ENCODE assay signal across 8 mouse cellular contexts in the genomic region with DNA sequence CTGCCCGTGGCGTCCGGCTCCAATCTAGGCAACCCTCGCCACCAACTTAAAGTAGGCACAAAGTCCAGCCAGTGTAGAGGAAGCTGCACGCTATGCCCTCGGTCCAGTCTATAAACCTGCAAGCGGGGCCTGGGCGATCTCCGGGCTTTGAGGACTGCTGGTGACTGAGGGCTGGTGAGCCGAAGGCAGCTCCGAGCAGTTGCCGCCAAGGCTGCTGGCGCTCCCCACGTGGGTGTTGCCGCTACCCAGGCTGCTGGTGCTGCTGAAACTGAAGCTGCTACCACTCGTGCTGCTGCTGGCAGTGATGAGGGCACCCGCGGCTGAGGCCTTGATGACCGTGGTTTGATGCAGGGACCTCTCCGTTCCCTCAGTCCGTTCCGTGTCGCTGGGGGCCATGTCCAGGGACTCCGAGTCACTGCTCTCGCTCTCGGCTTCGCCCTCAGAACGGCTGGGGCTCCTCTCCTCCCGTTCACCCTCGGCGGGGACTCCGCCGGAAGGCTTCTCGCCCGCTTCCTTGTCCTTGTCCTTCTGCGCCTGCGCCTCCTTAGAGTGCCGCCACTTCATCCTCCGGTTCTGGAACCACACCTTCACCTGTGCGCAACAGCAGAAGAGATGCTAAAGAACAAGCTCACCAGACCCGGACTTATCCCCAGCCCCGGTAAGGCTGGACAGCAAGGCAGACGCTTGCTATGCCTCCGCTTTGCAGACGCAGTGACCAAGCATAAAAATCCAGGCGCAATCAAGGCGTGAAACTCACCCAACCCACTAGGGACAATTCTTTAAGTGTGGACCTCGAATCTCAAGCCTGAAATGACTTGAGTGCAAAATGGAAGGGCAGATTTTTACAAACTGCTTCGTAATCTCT. TPM values are rescaled to one million over a fixed set of nuclear protein-coding genes. Genes with fewer than 3 reads are reported as not detected.
DNase-seq lines count a peak whose midpoint lies in the region; ATAC-seq and TF ChIP-seq lines count a peak whose summit lies in the region.

No protein-coding gene starts in this region.

- no peak overlapping the region for H3K27ac ChIP-seq in testis, adult 2 months (ENCODE audit: control insufficient read depth, insufficient read depth, low read depth, low read length)
- peak overlapping the region; percentile 60 for H3K27ac ChIP-seq in intestine, embryonic 16.5 days (ENCODE audit: low read length)
- H3K27ac ChIP-seq in midbrain, embryonic 15.5 days: no peak overlapping the region

- no peak for TF ChIP-seq POLR2A in testis, adult 2 months (IDR thresholded peaks at IDR 0.05; ENCODE audit: control insufficient read depth, low read depth, low read length)

- no peaks in the 10 kb centered on the region for H3K36me3 ChIP-seq in testis, adult 2 months (ENCODE audit: control insufficient read depth, insufficient read depth, low read length)
- H3K36me3 ChIP-seq in intestine, embryonic 16.5 days (ENCODE audit: control insufficient read depth, insufficient read depth, low read length): no peaks in the 10 kb centered on the region
- no peaks in the 10 kb centered on the region for H3K36me3 ChIP-seq in midbrain, embryonic 15.5 days (replicated peaks)

- peak overlapping the region; percentile 94 for H3K9ac ChIP-seq in intestine, embryonic 16.5 days (ENCODE audit: low read depth, low read length)
- H3K9ac ChIP-seq in midbrain, embryonic 15.5 days: 0 out of 2 replicates have a peak overlapping the region, but pooled peaks have one; percentile 16

- H3K4me1 ChIP-seq in testis, adult 2 months (ENCODE audit: control insufficient read depth, insufficient read depth, low read length): peaks cover 22% of the 10 kb centered on the region
- H3K4me1 ChIP-seq in intestine, embryonic 16.5 days (ENCODE audit: control insufficient read depth, insufficient read depth, low read length): peaks cover 22% of the 10 kb centered on the region
- H3K4me1 ChIP-seq in midbrain, embryonic 15.5 days: peaks cover 22% of the 10 kb centered on the region

- peak overlapping the region; percentile 68 for H3K4me3 ChIP-seq in testis, adult 2 months (ENCODE audit: control insufficient read depth, low read depth, low read length)
- H3K4me3 ChIP-seq in intestine, embryonic 16.5 days (ENCODE audit: low read length): peak overlapping the region; percentile 73
- H3K4me3 ChIP-seq in midbrain, embryonic 15.5 days: peak overlapping the region; percentile 42

- ATAC-seq in intestine, embryonic 16.5 days: peak; percentile 38
- ATAC-seq in midbrain, embryonic 15.5 days (replicated peaks): peak; percentile 35; the same call in 1 of the 2 replicates

- peaks cover 17% of the 10 kb centered on the region for H3K27me3 ChIP-seq in testis, adult 2 months (ENCODE audit: control insufficient read depth, insufficient read depth, low read length)
- peaks cover 26% of the 10 kb centered on the region for H3K27me3 ChIP-seq in intestine, embryonic 16.5 days (replicated peaks; ENCODE audit: control insufficient read depth, insufficient read depth, low read length)
- H3K27me3 ChIP-seq in midbrain, embryonic 15.5 days (replicated peaks): peaks cover 85% of the 10 kb centered on the region

- WGBS in intestine, embryonic 16.5 days: 5% methylated on average over 49 of the region's 49 CpGs
- 5% methylated on average over 49 of the region's 49 CpGs for WGBS in midbrain, embryonic 15.5 days

- H3K9me3 ChIP-seq in intestine, embryonic 16.5 days (ENCODE audit: control insufficient read depth, low read length): no peaks in the 10 kb centered on the region
- no peaks in the 10 kb centered on the region for H3K9me3 ChIP-seq in midbrain, embryonic 15.5 days

- peak; percentile 65 for DNase-seq in embryo, embryonic 10.5 days (ENCODE audit: low spot score)
- no peak for DNase-seq in embryo, embryonic 10 days (ENCODE audit: low spot score)
- DNase-seq in testis, postnatal 14 days (ENCODE audit: low spot score): no peak
- no peak for DNase-seq in B cell, adult 2 months
- no peak for DNase-seq in spleen, adult 18-20 months

- H3K4me2 ChIP-seq in intestine, embryonic 16.5 days (ENCODE audit: low read depth, low read length): peak overlapping the region; percentile 54
- H3K4me2 ChIP-seq in midbrain, embryonic 15.5 days: peak overlapping the region; percentile 72

- TF ChIP-seq CTCF in testis, adult 2 months (IDR thresholded peaks at IDR 0.05; ENCODE audit: control insufficient read depth, insufficient read depth, insufficient replicate concordance, low read depth, low read length): no peak

RNA-seq across cellular contexts. Expression of gene Hlx, which starts 4.8 kb away (rescaled TPM):
- 0.28 and 0.51 TPM in 2 replicates for polyA plus RNA-seq in testis, adult 2 months (2012; rRNA removed)
- 30.0 and 33.8 TPM in 2 replicates for polyA plus RNA-seq in intestine, embryonic 16.5 days (2015; fragmentation: Nextera tagmentation; extraction: Ambion mirVana)
- polyA plus RNA-seq in midbrain, embryonic 15.5 days (2015; fragmentation: Nextera tagmentation; extraction: Ambion mirVana): 1.7 and 2.2 TPM in 2 replicates
